Mouse (Mus musculus) embryonic fibroblast, embryonic 13.5 days (primary cell): ENCODE results near the gene Idh3b.

Experiments
- CTCF ChIP-seq: IDR thresholded peaks from 2 replicates; pipeline ENCODE4 v1.5.1; 2011; ENCODE audit warnings: mild to moderate bottlenecking, control low read depth, low read length, moderate library complexity, borderline replicate concordance; ENCODE audit not compliant: insufficient read depth
- POLR2A ChIP-seq: IDR thresholded peaks from 2 replicates; pipeline ENCODE4 v1.6.1; 2011; ENCODE audit warnings: low read depth, mild to moderate bottlenecking, control low read depth, low read length, moderate library complexity

GRCm38 (mm10) chr2:130303014-130303413 lies 18.7 kb upstream of the Idh3b start:
- no peak for TF ChIP-seq CTCF
- TF ChIP-seq POLR2A = no peak
